Mouse (Mus musculus) retina, postnatal 1 day (tissue): ENCODE measurements around the gene Msantd4.
"Not testable (repeated sequence)": the region's sequence is repeated elsewhere in the genome, so short reads cannot be mapped to it uniquely, and the experiment has no call there.

Experiments
- DNase-seq: peaks from one replicate; pipeline ENCODE4 v3.0.0-alpha.2; 2012

Gene Msantd4

GRCm38 (mm10) chr9:4375828-4376639 is at the start of gene Msantd4:
Gene Msantd4 (plus strand): TSS chr9:4376562.
- DNase-seq = peak; percentile 100

GRCm38 (mm10) chr9:4353163-4353562 is 23.2 kb upstream of the Msantd4 start:
- DNase-seq = no peak

- no peak for DNase-seq
Measured at GRCm38 (mm10) chr9:4376640-4377120, 318 bp downstream of the Msantd4 start.

- not testable (repeated sequence) for DNase-seq
Measured at GRCm38 (mm10) chr9:4400801-4401200, 24.4 kb downstream of the Msantd4 start.
